Mouse (Mus musculus) heart, adult 2 months (tissue): ENCODE results near the gene Crybb3. TPM values are rescaled to one million over a fixed set of nuclear protein-coding genes. Genes with fewer than 3 reads are reported as not detected.
"Not testable (repeated sequence)": the region's sequence is repeated elsewhere in the genome, so short reads cannot be mapped to it uniquely, and the experiment has no call there.

Experiments
- DNase-seq, 2 experiments: peaks; one replicate each; pipeline ENCODE4 v3.0.0; 2021
- H3K27ac ChIP-seq: fragments of 200-600 bp; 2 replicates; pipeline ENCODE4 v1.8.1; 2022
- H3K27me3 ChIP-seq: fragments of 200-500 bp; 2 replicates; pipeline ENCODE4 v1.6.1; 2012; ENCODE audit warnings: mild to moderate bottlenecking, low read length, inconsistent platforms, mixed read lengths; ENCODE audit not compliant: control insufficient read depth, insufficient read depth
- H3K36me3 ChIP-seq: fragments of 200-500 bp; 2 replicates; pipeline ENCODE4 v1.6.1; 2012; ENCODE audit warnings: low read length, inconsistent platforms; ENCODE audit not compliant: control insufficient read depth, insufficient read depth
- H3K4me1 ChIP-seq: fragments of 200-500 bp; 2 replicates; pipeline ENCODE4 v1.6.1; 2011; ENCODE audit warnings: low read length; ENCODE audit not compliant: control insufficient read depth, insufficient read depth
- H3K4me3 ChIP-seq: fragments of 200-600 bp; 2 replicates; pipeline ENCODE4 v1.8.1; 2022
- H3K79me2 ChIP-seq: fragments of 200-500 bp; replicated peaks from 2 replicates; pipeline ENCODE4 v1.6.1; 2012; ENCODE audit warnings: mild to moderate bottlenecking, inconsistent platforms, low read length, moderate library complexity, mixed read lengths; ENCODE audit not compliant: control insufficient read depth, insufficient read depth
- H3K9ac ChIP-seq: fragments of 200-500 bp; 2 replicates; pipeline ENCODE4 v1.6.1; 2012; ENCODE audit warnings: low read depth, mild to moderate bottlenecking, control low read depth, inconsistent platforms, low read length, mixed read lengths
- CTCF ChIP-seq: fragments of 200-600 bp; IDR thresholded peaks from 2 replicates; pipeline ENCODE4 v1.8.1; 2022; ENCODE audit warnings: antibody characterized with exemption, mild to moderate bottlenecking, moderate library complexity
- EP300 ChIP-seq: fragments of 200-500 bp; IDR thresholded peaks from 2 replicates; pipeline ENCODE4 v1.6.1; 2011; ENCODE audit warnings: low read depth, low read length, control low read depth; ENCODE audit not compliant: insufficient read depth
- POLR2A ChIP-seq: fragments of 200-500 bp; IDR thresholded peaks from 2 replicates; pipeline ENCODE4 v1.6.1; 2011; ENCODE audit warnings: mild to moderate bottlenecking, low read depth, low read length, control low read depth; ENCODE audit not compliant: insufficient read depth
- WGBS: fragments of 180-500 bp; shearing (Covaris S2); methylation state at CpG from one replicate; pipeline ENCODE4 v1.1.7; 2018; 5-methylcytosine and 5-hydroxymethylcytosine counted together
- intact Hi-C: fragments of 180-260 bp; cut with DNase I; formaldehyde crosslinking; loops from one replicate; pipeline ENCODE4 v1.15.1; 2025
- polyA plus RNA-seq: library from polyadenylated mRNA; depleted of rRNA; stranded (reverse); fragments of >200 nt; gene quantifications from 2 replicates; pipeline ENCODE4 v1.2.3, GENCODE M21; 2012
- total RNA-seq, 2 experiments: library from RNA; stranded (reverse); gene quantifications; 2 replicates each; pipeline ENCODE4 v1.2.3; 2021

Gene Crybb3
- total and polyA plus RNA-seq, 3 experiments: 0.68 to 4.2 (median 1.5) TPM

DNA sequence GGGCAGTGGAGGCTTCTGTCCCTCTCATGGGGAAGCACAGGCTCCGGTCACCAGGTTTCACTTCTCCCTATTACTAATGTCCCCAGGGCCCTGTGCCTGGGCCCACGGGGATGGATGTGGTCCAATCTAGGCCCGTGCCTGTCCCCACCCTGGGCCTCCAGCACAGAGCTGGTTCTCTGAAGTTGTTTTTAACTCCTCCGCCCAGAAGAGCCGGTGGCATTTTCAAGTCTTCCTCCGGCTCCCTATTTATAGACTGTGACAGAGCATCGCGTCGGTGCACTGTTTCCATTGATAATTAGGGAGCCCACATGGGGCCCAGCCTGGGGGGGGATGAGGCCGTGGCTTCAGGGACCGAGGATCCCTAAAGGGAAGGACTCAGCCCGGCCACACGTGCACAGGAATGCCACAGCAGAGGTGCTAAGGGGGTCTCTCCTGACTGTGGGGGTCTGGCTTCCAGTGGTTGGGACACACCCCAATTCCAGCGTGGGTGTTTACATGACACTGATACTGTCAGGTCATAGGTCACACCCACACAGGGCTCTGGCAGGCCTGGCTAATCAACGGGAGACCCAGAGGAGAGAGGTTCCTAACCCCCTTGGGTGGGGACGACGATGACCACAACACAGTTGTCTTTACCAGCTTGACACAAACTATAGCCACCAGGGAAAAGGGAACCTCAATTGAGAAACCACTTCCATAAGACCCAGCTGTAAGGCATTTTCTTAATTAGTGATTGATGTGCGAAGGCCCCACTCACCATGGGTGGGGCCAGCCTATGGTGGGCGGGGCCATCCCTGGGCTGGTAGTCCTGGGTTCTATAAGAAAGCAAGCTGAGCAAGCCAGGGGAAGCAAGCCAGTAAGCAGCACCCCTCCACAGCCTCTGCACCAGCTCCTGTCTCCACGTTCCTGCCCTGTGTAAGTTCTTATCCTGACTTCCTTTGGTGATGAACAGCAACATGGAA, 33.2 kb upstream of the Crybb3 start:
- Histone ChIP-seq H3K79me2 (peaks cover 9% of the 10 kb centered on the region), H3K27ac (peak overlapping the region; percentile 61), H3K9ac (peak overlapping the region; percentile 45), H3K27me3 (no peaks in the 10 kb centered on the region), H3K36me3 (no peaks in the 10 kb centered on the region), H3K4me1 (peaks cover 22% of the 10 kb centered on the region), H3K4me3 (no peak overlapping the region)
- DNase-seq: peak in 1 of 2 experiments; percentile 60
- WGBS: 17% methylated on average over 20 of the region's 20 CpGs
- TF ChIP-seq CTCF (no peak), EP300 (no peak), POLR2A (no peak)
- intact Hi-C loops: no loop called here

DNA sequence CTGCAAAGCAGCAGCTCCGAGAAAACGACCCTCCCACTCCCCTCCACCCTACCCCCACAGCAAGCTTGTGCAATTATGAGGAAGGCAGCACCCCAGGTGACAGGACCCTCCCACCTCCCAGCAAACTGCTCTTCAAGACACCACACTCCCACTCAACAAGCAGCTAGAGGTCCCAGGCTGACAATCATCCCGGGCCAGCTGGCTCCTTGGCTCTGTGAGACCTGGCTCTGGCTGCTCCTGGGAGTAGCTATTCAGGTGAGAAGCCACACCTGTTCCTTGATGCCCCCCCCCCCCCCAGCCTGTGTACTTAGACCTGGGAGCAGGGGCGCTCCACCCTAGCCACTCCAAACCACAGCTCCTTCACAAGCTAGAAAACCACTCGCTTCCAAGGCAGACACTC, 31.7 kb upstream of the Crybb3 start:
- Histone ChIP-seq H3K27me3 (no peaks in the 10 kb centered on the region), H3K4me1 (peaks cover 20% of the 10 kb centered on the region), H3K27ac (no peak overlapping the region), H3K79me2 (peaks cover 11% of the 10 kb centered on the region), H3K4me3 (no peak overlapping the region), H3K36me3 (no peaks in the 10 kb centered on the region), H3K9ac (no peak overlapping the region)
- no peak for TF ChIP-seq POLR2A
- no peak for TF ChIP-seq EP300
- no peak for TF ChIP-seq CTCF
- no peak for DNase-seq
- 43% methylated on average over 5 of the region's 5 CpGs for WGBS
- intact Hi-C loops: no loop called here

DNA sequence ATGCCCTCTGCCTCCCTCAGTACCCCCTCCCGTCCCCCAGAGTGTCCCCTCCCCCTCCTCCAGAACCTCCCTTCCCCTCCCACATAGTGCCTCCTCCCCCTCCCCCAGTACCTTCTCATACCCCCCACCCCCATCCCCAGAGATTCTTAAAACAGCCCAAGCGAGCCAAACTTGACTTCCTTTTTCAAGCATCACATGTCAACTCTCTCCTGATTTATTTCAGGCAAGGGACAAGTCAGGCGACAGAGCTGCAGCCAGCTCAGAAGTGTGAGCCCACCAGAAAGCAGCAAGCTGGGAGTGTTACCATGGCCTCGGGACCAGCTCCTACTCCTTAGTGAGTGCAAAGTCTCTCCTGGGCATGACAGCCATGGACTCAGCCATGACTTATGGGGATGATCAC, 30.0 kb upstream of the Crybb3 start:
- H3K4me1 ChIP-seq: peaks cover 26% of the 10 kb centered on the region

DNA sequence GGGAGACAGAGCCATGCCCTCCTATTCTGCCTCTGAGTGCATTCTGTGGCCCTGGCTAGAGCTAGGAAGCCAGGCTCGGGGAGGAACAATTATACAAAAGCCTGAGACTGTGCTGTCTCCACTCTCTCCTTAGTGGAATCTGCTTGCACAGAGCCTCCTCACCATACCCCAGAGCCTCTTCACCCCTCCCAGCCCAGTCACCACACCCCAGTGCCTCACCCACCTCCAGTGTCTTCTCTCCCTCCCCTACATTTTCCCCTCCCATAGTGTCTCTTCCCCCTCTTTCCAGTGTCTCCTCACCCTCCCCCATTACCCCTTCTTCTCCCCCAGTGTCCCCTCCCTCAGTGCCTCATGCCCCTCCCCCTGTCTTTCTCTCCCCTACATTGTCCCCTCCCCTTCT, 29.5 kb upstream of the Crybb3 start:
- no peak overlapping the region for H3K9ac ChIP-seq
- no peak for DNase-seq

More for the DNA sequence above, 30.0 kb upstream of the Crybb3 start:
- Histone ChIP-seq H3K27ac (no peak overlapping the region), H3K9ac (no peak overlapping the region), H3K79me2 (peaks cover 11% of the 10 kb centered on the region), H3K27me3 (no peaks in the 10 kb centered on the region), H3K36me3 (no peaks in the 10 kb centered on the region), H3K4me3 (no peak overlapping the region)
- DNase-seq: no peak
- WGBS: 12% methylated on average over 4 of the region's 4 CpGs
- TF ChIP-seq EP300: no peak
- TF ChIP-seq CTCF: no peak
- no peak for TF ChIP-seq POLR2A
- intact Hi-C loops: no loop called here

DNA sequence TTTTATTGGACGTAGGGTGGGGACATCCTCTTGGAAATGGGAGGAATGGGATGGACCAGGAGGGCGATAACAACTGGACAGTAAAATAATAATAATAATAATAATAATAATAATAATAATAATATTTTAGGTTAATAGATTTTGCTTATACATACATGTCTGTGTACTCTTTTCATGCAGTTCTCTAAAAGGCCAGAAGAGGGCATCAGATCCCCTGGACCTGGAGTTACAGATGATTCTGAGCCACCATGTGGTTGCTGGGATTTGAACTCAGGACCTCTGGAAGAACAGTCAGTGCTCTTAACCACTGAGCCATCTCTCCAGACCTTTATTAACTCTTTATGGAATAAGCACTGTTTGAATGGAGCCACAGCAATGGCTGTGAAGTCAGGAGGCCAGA, 28.3 kb upstream of the Crybb3 start:
- H3K27ac ChIP-seq, DNase-seq, H3K27me3 ChIP-seq, H3K9ac ChIP-seq, H3K36me3 ChIP-seq, H3K4me3 ChIP-seq: not testable (repeated sequence)
- peaks cover 25% of the 10 kb centered on the region for H3K4me1 ChIP-seq
- whole genome bisulfite sequencing: 88% methylated on average over 2 of the region's 2 CpGs
- TF ChIP-seq CTCF: peak; percentile 87
- intact Hi-C loops: loop anchor here (2.0 kb wide), 2 partner anchors 29 to 45 kb away; no protein-coding TSS in a partner anchor
- peaks cover 11% of the 10 kb centered on the region for H3K79me2 ChIP-seq

More for the DNA sequence above, 29.5 kb upstream of the Crybb3 start:
- peaks cover 26% of the 10 kb centered on the region for H3K4me1 ChIP-seq
- no peaks in the 10 kb centered on the region for H3K27me3 ChIP-seq
- WGBS: 26% methylated on average over 1 of the region's 1 CpGs
- H3K79me2 ChIP-seq: peaks cover 11% of the 10 kb centered on the region
- TF ChIP-seq EP300 (no peak), POLR2A (no peak), CTCF (no peak)
- intact Hi-C loops: no loop called here
- no peak overlapping the region for H3K27ac ChIP-seq
- H3K36me3 ChIP-seq: no peaks in the 10 kb centered on the region
- no peak overlapping the region for H3K4me3 ChIP-seq

DNA sequence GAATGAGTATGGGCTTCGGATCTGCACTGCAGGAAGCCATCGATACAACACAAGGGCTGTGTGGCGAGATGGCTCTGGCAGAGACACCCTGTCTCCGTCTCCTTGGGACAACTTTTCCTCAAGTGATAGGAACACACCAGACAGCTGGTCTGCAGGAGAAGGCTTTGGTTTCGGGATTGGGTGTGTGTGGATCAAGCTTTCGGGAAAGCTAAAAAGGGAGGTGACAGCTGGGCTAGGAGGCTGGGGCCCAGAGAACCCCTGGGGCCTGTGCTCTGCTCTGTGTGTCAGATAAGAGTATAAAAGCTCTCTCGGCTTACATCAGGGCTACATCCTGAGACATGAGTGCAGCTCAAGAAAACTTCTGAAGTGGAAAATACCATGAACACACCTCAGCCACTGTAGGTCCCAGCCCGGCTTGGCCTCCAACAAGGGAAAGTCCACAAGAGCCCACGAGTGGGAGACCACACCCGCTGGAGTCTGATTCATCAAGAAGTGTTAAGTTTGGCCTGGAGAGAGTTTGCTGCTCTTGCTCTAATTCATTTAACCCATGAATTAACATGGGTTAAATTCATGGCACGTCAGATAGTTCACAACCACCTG, 26.9 kb upstream of the Crybb3 start:
- Histone ChIP-seq H3K4me3 (no peak overlapping the region), H3K79me2 (peaks cover 6% of the 10 kb centered on the region), H3K36me3 (no peaks in the 10 kb centered on the region), H3K9ac (no peak overlapping the region), H3K27ac (no peak overlapping the region), H3K4me1 (peaks cover 18% of the 10 kb centered on the region), H3K27me3 (no peaks in the 10 kb centered on the region)
- no peak for DNase-seq
- TF ChIP-seq CTCF: no peak
- no peak for TF ChIP-seq POLR2A
- TF ChIP-seq EP300: no peak
- 49% methylated on average over 11 of the region's 11 CpGs for WGBS
- intact Hi-C loops: loop anchor here (2.0 kb wide), 2 partner anchors 31 to 47 kb away; no protein-coding TSS in a partner anchor
